Mouse (Mus musculus): ENCODE measurements at regions not wholly inside any gene's neighbourhood (a gene's known extent, or its start where the extent isn't known, plus 50 kb on each side); places are given as distances from the start of the nearest gene placed in this dataset.

GRCm38 (mm10) chr10:111806916-111807315 lies 165.5 kb upstream of the Krr1 start:
- TF ChIP-seq CTCF (IDR thresholded peaks at IDR 0.05; ENCODE audit: low read depth) (no peak), EP300 (IDR thresholded peaks at IDR 0.05; ENCODE audit: low read depth) (no peak)

All from heart, postnatal 0 days (tissue).